Mouse (Mus musculus) kidney, postnatal 14 days (tissue): ENCODE measurements at regions not wholly inside any gene's neighbourhood (a gene's known extent, or its start where the extent isn't known, plus 50 kb on each side); places are given as distances from the start of the nearest gene placed in this dataset.

Source experiments
- DNase-seq: peaks from one replicate; pipeline ENCODE4 v3.0.0; 2022; ENCODE audit warnings: mixed read lengths

- no peak for DNase-seq
Measured at GRCm38 (mm10) chr13:70210158-70210557, 408.0 kb downstream of the Med10 start.

- no peak for DNase-seq
Measured at GRCm38 (mm10) chr13:70213017-70213416, 410.8 kb downstream of the Med10 start.

GRCm38 (mm10) chr13:70213622-70214021 lies 411.4 kb downstream of the Med10 start:
- no peak for DNase-seq

GRCm38 (mm10) chr13:70214022-70214654 lies 411.9 kb downstream of the Med10 start:
- DNase-seq, result no peak

GRCm38 (mm10) chr13:70216134-70216533 lies 413.9 kb downstream of the Med10 start:
- no peak for DNase-seq

DNA sequence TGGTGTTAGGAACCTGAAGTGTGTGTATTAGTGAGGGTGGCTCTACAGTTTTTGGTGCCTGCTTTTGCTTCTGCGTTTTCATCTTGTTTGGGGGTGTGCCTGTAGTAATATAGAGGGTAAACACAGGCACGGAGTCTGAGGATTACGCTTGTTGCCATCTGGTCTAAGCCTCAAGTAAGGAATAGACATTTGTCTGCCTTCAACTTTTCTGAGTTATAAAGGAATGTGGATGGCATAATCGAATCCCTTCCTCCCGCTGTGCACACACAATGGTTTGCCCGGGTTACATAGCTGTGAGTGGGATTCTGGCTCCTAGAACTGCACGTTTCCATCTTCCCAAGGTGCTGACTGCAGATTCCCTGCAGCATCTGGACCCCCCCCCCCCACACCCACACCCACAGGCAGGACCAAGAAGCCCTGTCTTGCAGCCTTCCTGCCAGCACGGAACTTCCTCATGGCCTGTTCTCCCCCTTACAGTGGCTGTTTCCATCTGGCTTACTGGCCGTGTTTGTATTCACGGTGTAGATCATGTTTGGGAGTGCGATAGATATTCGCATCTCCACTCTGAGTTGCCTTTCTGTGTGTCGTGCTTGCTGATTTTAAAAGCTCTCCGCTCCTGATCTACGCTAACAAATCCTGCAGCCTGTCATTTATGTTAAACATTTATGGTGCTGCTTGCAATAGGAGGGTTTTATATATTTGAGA lies 415.4 kb downstream of the Med10 start:
- no peak for DNase-seq

- no peak for DNase-seq
Measured at GRCm38 (mm10) chr13:70223485-70223884, 413.9 kb downstream of the Ice1 start.

- no peak for DNase-seq
Measured at GRCm38 (mm10) chr13:70227167-70227566, 410.3 kb downstream of the Ice1 start.

GRCm38 (mm10) chr13:70233896-70234799 lies 403.3 kb downstream of the Ice1 start:
- DNase-seq, result peak; percentile 71

- no peak for DNase-seq
Measured at GRCm38 (mm10) chr13:70243598-70244157, 393.8 kb downstream of the Ice1 start.

DNA sequence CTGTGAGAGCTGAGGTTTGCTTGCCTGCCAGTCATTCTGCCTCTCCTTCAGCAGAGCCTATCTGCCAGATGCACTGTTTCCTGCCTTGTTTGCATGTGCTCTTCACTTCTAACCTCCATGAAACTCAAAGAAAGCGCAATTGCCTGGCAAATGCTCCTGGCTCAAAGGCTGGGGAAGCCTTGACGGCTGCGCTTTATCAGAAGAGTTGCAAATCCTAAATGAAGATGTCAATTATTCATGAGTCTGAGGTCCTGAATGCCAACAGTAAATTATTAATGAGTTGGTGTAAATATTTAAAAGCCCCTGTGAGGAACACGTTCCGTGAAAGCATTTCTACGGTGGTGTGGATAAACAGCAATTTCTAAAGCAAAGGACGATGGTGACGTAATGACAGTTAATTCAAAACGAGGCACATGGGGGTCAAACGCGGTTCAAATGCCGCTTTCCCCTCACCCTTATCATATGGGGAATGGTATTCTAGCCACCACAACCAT lies 377.4 kb downstream of the Ice1 start:
- DNase-seq, result no peak

DNA sequence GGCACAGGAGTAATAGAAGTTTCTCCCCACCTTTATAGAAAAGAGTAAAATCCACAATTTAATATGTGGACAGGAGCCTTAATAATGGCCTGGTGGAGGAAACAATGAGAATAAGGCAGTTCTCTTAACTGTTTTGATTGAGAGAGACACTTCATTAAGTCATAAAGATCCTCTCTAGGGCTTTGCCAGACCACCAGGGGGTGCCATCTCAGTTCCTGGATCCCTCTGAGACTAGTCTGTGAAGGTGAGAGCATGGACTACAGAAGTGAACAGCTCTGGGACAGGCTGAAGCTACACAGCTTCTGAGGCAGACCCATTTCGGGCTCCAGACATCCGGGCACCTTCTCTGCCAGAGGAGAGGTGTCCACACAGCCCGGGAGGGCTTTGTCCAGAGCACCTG lies 373.8 kb downstream of the Ice1 start:
- DNase-seq, result no peak

GRCm38 (mm10) chr13:70276884-70277378 lies 360.5 kb downstream of the Ice1 start:
- DNase-seq, result peak; percentile 8

DNA sequence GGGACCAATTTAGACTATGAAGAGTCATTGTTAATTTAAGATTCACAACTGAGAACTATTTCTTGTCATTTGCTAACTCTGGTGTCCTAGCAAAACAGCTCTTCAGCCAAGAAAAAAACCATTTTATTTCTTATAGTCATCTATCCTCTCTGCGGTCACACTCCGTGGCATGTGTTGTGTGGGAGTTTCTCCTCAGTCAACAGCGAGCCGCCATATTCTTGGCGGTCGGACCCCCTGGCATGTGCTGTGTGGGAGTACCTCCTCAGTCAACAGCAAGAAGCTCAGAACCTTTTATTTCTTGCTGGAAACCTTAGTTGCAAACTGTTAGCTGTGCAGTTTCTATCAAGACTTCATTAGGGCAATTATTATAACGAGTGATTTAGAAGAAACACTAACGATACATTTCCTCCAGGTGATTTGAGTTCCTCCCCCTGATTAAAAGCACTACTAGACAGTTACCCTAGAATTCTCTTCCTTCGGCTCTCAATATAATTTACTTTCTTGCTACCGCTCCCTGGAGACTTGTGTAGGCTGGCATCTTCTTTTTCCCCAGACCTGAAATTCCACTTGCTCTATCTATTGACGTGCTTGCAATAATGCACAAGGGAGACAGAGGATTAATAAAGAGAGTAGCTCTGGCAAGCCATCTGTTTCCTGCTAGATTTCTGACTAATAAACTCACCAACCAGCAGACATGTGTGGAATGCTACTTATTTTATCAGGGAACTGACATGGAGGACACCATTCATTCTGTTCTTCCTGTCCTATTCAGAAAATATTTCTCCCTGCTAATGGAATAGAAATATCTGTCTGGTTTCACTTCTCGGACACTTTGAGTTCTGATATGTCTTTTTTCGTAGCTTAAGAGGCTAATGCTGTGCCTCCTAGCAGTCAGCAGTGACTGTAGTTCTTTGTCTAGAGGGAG lies 359.5 kb downstream of the Ice1 start:
- DNase-seq, result peak; percentile 18

DNA sequence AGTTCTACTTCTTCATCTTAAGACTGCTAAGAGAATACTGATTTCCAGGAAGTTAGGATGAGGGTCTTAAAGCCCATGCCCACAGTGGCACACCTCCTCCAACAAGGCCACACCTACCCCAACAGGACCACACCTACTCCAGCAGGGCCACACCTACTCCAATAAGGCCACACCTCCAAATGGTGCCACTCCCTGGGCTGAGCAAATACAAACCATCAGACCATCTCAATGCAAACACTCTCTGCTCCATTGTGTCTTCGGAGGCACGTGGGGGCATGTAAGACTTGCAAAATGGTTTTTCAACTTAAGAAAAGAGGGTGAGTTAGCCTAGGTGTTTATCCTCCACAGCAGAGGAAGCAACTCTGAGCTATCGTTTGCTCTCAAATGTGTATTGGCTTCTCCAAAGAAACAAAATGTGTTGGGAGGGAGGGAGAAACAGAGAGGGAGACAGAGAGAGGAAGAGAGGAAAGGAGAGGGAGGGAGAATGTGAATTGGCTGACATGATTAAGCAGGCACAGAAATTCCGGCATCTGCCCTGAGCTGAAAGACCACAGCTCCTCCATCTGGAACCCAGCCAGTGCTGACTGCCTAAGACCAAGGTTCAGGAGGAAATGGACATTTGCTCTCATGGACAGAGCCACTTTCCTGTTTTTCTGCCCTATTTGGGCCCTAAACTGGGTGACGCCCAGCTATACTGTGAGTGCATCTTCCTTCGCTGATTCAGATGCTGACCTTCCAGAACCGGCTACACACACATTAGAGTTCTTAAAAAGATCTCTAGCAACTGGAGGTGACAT lies 356.2 kb downstream of the Ice1 start:
- DNase-seq, result peak; percentile 87

GRCm38 (mm10) chr13:70282731-70283130 lies 354.7 kb downstream of the Ice1 start:
- DNase-seq, result no peak

- no peak for DNase-seq
Measured at GRCm38 (mm10) chr13:70283231-70283630, 354.2 kb downstream of the Ice1 start.

DNA sequence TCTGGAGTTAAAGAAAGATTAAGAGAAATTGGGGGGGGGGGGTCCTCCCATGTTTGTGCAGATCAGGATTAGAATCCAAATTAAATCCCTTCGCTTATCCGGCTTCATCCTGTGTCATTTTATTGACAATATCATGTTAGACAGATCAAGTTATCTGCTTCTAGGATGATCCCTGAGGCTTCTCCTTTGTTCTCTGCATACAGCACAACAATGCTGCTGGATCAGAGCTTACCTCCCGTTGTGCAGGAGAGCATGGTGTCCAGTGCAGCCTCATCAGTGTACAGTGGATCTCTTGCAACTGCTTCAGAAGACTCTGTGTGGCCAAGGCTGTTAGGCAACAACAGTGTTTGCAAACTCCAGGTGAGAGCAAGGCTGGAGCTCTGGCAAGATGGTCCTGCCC lies 344.7 kb downstream of the Ice1 start:
- DNase-seq, result no peak

GRCm38 (mm10) chr13:70303953-70304525 lies 333.4 kb downstream of the Ice1 start:
- DNase-seq, result peak; percentile 13

DNA sequence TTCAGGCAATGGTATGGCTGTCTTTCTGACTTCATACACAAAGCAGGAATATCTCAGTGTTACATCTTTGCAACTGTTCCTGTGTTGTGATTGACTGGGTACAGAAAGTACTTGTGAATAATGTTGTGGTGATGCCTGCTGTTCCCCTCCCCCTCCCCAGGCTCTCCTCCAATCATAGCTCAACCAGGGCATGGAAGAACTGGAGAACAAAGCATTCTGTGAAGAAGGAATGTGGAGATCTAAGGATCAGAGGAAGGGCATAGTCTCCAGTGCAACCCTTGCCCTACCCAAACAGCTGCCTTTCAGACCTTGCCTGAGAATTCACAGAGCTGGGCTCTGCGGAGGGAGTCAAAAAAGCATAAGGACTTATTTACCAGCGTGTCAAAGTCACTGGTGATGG lies 326.9 kb downstream of the Ice1 start:
- no peak for DNase-seq
